Comparison of ENCODE assay signal across 11 mouse cellular contexts in genomic region chr9:101291676-101292660, GRCm38 (mm10). TPM values are rescaled to one million over a fixed set of nuclear protein-coding genes. Genes with fewer than 3 reads are reported as not detected.
A peak's percentile ranks its signal among the peaks of the same experiment; 100 is the strongest.
DNase-seq lines count a peak whose midpoint lies in the region; ATAC-seq and TF ChIP-seq lines count a peak whose summit lies in the region.
"Had no signal": no experiment of that assay in that cellular context is flagged by ENCODE, and none has a peak within 500 bp of the region (broad histone marks: within the 10 kb centered on the region; RNA-seq: fewer than 3 reads in every experiment).

No protein-coding gene starts in this region.

- no peak for TF ChIP-seq CTCF in kidney, postnatal 0 days (IDR thresholded peaks at IDR 0.05; ENCODE audit: low read depth)
- no peak for TF ChIP-seq CTCF in brain, embryonic 14.5 days (IDR thresholded peaks at IDR 0.05; ENCODE audit: borderline replicate concordance, extremely low read depth, insufficient read depth, insufficient read length)

- no peaks in the 10 kb centered on the region for H3K36me3 ChIP-seq in kidney, postnatal 0 days (ENCODE audit: insufficient read depth, low read length)
- no peaks in the 10 kb centered on the region for H3K36me3 ChIP-seq in kidney, embryonic 15.5 days
- H3K36me3 ChIP-seq: forebrain, embryonic 10.5 days; heart, embryonic 15.5 days; midbrain, embryonic 15.5 days had no signal

- no peak overlapping the region for H3K4me2 ChIP-seq in kidney, postnatal 0 days (ENCODE audit: low read length)
- H3K4me2 ChIP-seq in kidney, embryonic 15.5 days, result no peak overlapping the region
- H3K4me2 ChIP-seq: heart, embryonic 15.5 days; midbrain, embryonic 15.5 days had no signal

- no peaks in the 10 kb centered on the region for H3K9me3 ChIP-seq in kidney, postnatal 0 days (replicated peaks; ENCODE audit: low read length)
- no peaks in the 10 kb centered on the region for H3K9me3 ChIP-seq in kidney, embryonic 15.5 days (replicated peaks)
- H3K9me3 ChIP-seq: forebrain, embryonic 10.5 days; heart, embryonic 15.5 days; midbrain, embryonic 15.5 days had no signal

- 74% methylated on average over 19 of the region's 19 CpGs for WGBS in kidney, postnatal 0 days
- 77% methylated on average over 19 of the region's 19 CpGs for WGBS in kidney, embryonic 15.5 days

- H3K4me3 ChIP-seq in kidney, postnatal 0 days (replicated peaks; ENCODE audit: low read depth, low read length), result no peak overlapping the region
- no peak overlapping the region for H3K4me3 ChIP-seq in kidney, embryonic 15.5 days (replicated peaks)
- H3K4me3 ChIP-seq: forebrain, embryonic 10.5 days; heart, embryonic 15.5 days; midbrain, embryonic 15.5 days had no signal

- ATAC-seq in kidney, postnatal 0 days (replicated peaks; ENCODE audit: low FRiP score, low read depth), result no peak
- ATAC-seq in kidney, embryonic 15.5 days (replicated peaks; ENCODE audit: low FRiP score), result no peak
- ATAC-seq in megakaryocyte-erythroid progenitor cell, adult 5-6 weeks (replicated peaks; ENCODE audit: low FRiP score, low TSS enrichment, poor library complexity, severe bottlenecking), result no peak
- ATAC-seq: midbrain, embryonic 15.5 days had no signal

- no peaks in the 10 kb centered on the region for H3K4me1 ChIP-seq in kidney, postnatal 0 days (replicated peaks; ENCODE audit: insufficient read depth, low read length)
- H3K4me1 ChIP-seq in kidney, embryonic 15.5 days, result peaks cover 6% of the 10 kb centered on the region; the same call in 1 of the 2 replicates
- H3K4me1 ChIP-seq: midbrain, embryonic 15.5 days had no signal

- peak; percentile 25 for DNase-seq in kidney, postnatal 0 days (ENCODE audit: low spot score)
- DNase-seq in adipocyte (ENCODE audit: low spot score), result peak; percentile 28
- peak; percentile 66 for DNase-seq in brain, embryonic 14.5 days (ENCODE audit: low read depth)
- peak; percentile 60 for DNase-seq in heart, postnatal 4 days
- DNase-seq in B cell, adult 2 months, result no peak
- DNase-seq: liver had no signal

- no peak overlapping the region for H3K27ac ChIP-seq in kidney, postnatal 0 days
- H3K27ac ChIP-seq in kidney, embryonic 15.5 days, result no peak overlapping the region
- H3K27ac ChIP-seq: forebrain, embryonic 10.5 days; heart, embryonic 15.5 days; midbrain, embryonic 15.5 days had no signal

- TF ChIP-seq POLR2A in brain, embryonic 14.5 days (IDR thresholded peaks at IDR 0.05; ENCODE audit: borderline replicate concordance, extremely low read depth, insufficient read depth, insufficient read length, poor library complexity, severe bottlenecking), result no peak

- H3K9ac ChIP-seq in kidney, postnatal 0 days (ENCODE audit: low read depth, low read length), result no peak overlapping the region
- H3K9ac ChIP-seq in kidney, embryonic 15.5 days, result no peak overlapping the region
- H3K9ac ChIP-seq: heart, embryonic 15.5 days; midbrain, embryonic 15.5 days had no signal

- H3K27me3 ChIP-seq in kidney, postnatal 0 days (ENCODE audit: insufficient read depth, low read length), result no peaks in the 10 kb centered on the region
- H3K27me3 ChIP-seq in kidney, embryonic 15.5 days, result no peaks in the 10 kb centered on the region
- H3K27me3 ChIP-seq: heart, embryonic 15.5 days; midbrain, embryonic 15.5 days had no signal

RNA-seq across cellular contexts. Expression of gene Ppp2r3a, which starts 40.4 kb away (rescaled TPM):
- 15.3 and 16.6 TPM in 2 replicates for polyA plus RNA-seq in kidney, postnatal 0 days (2015; fragmentation: Nextera tagmentation; extraction: Ambion mirVana)
- 16.4 and 17.5 TPM in 2 replicates for polyA plus RNA-seq in kidney, embryonic 15.5 days (2015; fragmentation: Nextera tagmentation; extraction: Ambion mirVana)
- polyA plus RNA-seq in brain, embryonic 14.5 days (2012; rRNA removed), result 22.3 and 35.4 TPM in 2 replicates
- 100 to 1,000 TPM; 179 to 189 TPM for total RNA-seq in heart, postnatal 4 days (2021)
- total RNA-seq in megakaryocyte-erythroid progenitor cell, adult 5-6 weeks (2014; fragmentation: Nextera tagmentation), result 6.4 and 11.3 TPM in 2 replicates
- total RNA-seq in megakaryocyte-erythroid progenitor cell, adult 5-6 weeks (2017), result 5.4 and 12.5 TPM in 2 replicates

Comparison
In these comparisons a context has a peak if more than half of its experiments do, and no peak if none do; other contexts are left out.
1. DNase-seq: peak in kidney, postnatal 0 days (single experiment), adipocyte (single experiment), brain, embryonic 14.5 days (single experiment) and heart, postnatal 4 days (single experiment); none in B cell, adult 2 months (0 of 2).